Mouse (Mus musculus): ENCODE data around the gene Pnpla2. TPM values are rescaled to one million over a fixed set of nuclear protein-coding genes. Genes with fewer than 3 reads are reported as not detected.

Pnpla2 gene
- polyA plus RNA-seq, 2 experiments from 2014 or later = 66.1 to 92.2 TPM

DNA sequence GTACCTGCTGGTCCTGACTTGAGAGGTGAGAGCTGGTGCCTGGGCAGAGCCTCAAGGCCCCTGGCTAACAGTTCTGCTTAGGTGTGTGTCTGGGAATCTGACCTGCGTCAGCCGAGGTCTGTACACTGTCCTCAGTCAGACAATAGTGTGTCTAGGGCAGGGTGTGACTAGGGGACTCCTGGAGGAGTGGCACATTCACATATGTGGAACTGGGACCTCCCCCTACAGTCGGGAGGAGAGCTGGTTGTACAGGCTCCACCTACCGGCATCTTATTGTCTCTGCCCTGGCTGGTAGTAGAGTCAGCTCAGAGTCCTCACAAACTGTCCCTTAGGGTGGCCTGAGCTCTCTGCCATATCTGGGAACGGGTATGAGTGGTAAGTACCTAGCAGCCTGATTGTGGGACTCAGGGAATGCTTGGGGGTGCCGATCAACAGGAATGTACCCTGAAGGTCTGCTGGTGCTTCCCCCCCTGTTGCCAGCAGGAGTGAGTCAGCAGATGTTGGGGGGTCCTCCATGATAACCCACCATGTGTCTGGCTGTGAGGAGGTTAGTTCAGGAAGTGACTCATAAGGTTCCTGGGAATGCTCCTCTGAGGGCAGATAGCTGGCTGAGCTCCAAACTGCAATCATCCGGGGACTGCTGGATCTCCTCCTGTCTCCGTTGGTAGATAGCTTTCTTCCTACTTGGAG lies 13.7 kb downstream of the Pnpla2 start:
- peak; percentile 50 for ATAC-seq

DNA sequence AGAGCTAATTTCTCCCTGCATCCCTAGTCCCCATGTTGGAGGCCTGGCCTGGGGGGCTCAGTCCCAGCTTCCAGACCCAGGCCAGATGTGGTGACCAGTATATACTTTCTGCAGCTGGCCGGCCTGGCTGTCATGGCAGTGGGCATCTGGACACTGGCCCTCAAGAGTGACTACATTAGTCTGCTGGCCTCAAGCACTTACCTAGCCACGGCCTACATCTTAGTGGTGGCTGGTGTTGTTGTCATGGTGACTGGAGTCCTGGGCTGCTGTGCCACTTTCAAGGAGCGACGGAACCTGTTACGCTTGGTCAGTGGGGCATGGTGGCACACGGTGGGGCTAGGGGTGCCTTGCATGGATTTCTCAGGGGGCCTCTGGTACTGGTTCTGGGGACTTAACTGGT lies 14.4 kb downstream of the Pnpla2 start:
- no peak for ATAC-seq

DNA sequence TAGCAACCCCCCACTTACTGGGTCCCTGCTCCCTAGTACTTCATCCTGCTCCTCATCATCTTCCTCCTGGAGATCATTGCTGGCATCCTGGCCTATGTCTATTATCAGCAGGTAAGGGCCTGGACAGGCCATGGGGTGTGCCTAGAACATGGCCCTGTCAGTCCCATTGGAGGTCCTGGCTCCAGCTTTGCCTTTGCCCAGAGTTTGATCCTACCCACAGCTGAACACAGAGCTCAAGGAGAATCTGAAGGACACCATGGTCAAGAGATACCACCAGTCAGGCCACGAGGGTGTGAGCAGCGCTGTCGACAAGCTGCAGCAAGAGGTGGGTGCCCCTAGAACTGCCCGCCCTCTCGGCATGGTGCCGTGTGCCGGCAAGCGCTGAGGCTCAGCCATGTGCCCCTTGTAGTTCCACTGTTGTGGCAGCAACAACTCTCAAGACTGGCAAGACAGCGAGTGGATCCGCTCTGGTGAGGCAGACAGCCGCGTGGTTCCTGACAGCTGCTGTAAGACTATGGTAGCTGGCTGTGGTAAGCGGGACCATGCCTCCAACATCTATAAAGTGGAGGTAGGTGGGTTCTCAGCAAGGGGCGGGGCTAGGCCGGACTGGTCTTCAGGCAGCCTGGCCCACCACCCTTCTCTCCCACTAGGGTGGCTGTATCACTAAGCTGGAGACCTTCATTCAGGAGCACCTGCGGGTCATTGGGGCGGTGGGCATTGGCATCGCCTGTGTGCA lies 15.1 kb downstream of the Pnpla2 start:
- ATAC-seq = no peak

DNA sequence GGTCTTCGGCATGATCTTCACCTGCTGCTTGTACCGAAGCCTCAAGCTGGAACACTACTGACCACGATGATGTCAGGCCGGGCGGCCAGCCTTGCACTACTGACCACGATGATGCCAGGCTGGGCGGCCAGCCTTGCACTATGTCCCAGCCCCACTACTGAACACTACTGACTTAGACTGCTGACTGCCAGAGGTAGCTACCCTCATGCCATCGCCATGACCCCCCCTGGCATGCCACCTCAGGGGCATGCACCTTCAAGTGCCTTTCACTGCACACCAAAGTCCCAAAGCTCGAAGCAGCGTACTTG lies 15.6 kb downstream of the Pnpla2 start:
- no peak for ATAC-seq

DNA sequence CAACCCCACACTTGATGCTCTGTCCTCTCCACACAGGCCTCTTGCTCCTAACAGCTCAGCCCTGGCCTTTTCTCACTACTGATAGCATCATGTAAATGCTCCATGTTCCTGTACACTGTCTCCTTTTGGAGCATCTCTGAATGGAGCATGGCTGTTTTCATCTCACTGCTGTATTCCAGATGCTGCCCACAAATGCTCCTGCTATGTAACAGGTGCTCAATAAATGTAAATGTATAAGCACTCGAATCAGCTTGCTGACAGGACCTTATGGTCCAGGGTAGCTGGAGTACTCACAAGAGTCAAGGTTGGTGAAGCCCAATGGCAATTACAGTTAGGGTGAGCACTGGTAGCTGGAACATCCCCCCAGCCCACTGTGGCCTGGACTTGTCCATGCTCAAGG lies 16.2 kb downstream of the Pnpla2 start:
- no peak for ATAC-seq

DNA sequence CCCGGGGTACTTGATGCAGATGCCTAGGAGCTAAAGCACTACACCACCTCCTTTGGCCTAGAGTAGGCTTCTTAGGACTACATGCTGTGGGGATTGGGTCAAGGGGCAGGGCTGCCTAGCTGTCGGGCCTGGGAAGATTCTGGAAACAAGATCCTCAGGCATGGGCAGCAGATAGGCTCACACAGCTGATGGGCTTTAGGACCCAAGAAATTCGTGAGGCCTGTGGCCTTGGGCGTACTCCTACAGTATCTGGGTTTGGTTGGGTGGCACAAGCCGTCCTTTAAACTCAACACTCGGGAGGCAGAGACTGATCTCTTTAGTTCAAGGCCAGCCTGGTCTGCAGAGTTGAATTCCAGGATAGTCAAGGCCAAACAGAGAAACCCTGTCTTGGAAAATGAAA lies 17.2 kb downstream of the Pnpla2 start:
- no peak for ATAC-seq

DNA sequence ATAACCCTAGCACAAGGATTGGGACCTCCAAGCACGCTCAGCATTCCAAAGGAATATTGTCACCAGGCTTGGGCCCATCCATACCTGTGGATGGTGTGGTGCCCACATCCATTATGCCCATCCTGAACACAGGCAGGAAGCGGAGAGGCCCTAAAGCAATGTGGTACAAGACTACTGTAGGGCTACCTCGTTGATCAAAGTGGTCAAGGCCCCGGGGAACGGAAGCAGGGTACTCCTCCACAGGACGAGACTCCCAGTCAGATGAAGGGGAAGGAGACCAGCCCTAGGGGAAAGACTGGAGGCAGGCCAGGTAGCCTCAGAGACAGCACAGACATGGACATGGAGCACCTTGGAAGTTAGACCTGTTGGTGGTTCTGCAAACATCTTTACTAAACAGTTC lies 17.8 kb downstream of the Pnpla2 start:
- no peak for ATAC-seq

DNA sequence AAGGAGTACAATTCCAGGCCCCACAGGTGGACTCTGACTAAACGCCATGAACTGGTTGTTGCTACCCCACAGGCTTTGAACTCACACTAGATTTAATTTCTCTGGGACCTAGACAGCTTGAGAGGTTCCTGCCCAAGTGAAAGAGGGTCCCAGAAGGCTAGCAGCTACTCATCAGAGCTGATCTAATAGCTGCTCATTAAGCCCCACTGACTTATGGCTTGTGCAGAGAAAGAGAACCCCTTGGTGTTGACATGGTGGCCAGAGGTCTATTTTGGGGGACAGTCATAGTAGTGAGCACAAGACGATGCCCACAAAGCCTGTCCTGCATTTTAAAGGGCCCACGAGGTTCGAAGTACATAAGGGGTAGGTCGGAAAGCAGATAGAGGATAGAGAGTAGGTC lies 19.2 kb downstream of the Pnpla2 start:
- no peak for ATAC-seq

DNA sequence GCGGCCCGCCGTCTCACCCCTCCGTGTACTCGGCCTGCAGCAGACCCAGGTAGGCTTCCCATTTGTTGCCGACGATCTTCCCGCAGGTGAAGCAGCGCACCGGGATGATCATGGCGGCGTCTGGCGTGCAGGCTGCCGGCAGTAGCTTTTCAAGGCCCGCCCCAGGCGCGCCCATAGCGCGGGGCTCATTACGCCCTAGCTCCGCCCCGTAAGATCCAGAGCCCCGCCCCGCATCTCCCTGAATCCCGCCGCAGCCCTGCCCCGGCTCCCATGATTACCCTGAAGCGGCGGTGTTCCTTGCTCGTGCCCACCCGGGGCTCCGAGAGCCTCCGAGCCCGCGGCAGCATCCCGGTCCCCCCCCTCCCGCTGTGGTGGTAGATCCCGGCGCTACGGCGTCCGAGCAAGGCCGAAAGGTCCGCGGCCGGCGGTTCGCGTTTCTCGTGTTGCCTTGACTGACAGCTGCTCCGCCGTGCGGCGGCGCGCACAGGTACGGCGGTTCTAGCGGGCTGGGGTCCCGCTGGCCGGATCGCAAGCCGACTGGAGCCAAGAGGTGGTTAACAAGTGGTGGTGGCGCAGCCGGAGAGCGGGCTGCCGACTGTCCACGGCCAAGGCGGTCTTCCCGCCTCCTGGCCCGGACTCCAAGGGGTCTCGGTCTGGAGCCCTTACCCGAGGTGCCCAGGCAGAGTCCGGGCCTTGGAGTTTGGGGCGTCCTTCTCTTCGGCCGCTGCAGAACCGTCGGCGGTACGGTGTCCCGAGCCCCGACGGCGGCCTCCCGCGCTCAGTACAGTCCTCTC lies 20.2 kb downstream of the Pnpla2 start, which contains the start of the genes Polr2l and Tspan4:
Polr2l (minus strand) TSS at position 122 of the 794 bp plus-strand sequence.
Tspan4 (plus strand) TSS at position 230 of the 794 bp plus-strand sequence.
- ATAC-seq = peak; percentile 92

DNA sequence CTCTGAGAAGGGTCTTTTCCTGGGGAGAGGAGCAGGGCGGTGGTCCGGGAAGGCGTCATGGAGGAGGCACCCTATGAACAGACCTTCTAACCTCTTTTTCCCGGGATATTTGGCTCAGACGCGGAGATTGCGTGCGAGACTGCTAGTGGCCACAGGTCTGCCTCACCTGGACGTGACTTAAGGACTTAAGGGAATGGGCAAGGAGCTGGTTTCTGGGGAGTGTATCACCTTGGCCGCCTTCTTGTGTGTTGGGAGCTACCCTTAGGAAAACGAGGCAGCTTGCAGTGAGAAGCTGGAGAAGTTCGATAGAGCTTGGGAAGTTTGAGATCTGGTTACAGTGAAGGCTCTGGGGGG lies 20.8 kb downstream of the Pnpla2 start:
- ATAC-seq = no peak

DNA sequence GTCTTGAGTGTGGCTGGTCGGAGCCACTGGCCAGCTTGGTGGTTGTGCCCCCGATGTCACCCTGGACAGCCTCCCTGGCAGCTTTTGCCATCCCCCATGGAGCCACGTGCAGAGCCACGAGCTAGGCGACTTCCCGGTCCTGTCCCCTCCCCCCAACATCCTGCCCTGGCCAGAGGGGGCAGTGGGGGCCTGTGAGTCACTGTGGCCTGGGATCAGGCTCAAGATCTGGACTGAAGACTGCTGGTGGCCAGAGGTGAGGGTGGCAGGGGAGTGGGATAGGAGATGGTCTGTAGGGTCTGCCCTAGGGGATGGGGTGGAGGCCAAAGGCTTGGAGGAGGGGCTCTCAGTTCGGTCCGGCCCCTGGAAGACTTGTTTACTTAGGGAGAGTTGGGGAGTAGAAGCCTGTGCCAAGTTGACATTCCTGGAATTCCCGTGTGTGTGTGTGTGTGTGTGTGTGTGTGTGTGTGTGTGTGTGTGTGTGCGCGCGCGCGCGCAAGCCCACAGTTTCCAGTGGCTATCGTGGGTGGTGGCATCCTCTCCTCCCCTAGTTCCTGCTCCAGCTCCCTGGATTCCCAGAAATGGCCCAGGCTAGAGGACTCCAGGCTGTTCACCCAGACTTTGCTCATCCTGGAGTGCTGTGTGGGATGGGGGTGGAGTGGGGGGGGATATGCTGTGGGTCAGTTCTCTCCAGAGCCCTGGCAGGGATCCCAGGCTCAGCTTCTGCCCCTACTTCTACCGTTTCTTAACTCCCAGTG lies 21.4 kb downstream of the Pnpla2 start:
- ATAC-seq = no peak

DNA sequence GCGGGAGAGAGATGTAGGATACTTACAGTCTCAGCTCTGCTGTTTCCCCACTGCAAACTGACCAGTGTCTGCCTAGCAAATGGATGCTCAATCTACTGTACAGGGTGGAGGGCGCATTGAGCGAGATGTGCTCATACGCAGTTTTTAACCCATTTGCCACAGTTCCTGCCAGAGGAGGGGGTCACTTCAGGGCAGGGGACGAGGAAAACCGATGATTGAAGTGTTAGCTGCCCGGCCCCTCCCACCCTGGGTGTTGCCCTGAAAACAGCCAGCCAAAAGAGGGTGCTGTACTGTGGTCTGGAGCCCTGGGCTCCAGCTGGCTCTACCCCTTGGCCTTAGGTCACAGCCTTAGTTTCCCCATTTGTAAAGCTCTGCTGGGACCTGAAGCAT lies 22.0 kb downstream of the Pnpla2 start:
- no peak for ATAC-seq

DNA sequence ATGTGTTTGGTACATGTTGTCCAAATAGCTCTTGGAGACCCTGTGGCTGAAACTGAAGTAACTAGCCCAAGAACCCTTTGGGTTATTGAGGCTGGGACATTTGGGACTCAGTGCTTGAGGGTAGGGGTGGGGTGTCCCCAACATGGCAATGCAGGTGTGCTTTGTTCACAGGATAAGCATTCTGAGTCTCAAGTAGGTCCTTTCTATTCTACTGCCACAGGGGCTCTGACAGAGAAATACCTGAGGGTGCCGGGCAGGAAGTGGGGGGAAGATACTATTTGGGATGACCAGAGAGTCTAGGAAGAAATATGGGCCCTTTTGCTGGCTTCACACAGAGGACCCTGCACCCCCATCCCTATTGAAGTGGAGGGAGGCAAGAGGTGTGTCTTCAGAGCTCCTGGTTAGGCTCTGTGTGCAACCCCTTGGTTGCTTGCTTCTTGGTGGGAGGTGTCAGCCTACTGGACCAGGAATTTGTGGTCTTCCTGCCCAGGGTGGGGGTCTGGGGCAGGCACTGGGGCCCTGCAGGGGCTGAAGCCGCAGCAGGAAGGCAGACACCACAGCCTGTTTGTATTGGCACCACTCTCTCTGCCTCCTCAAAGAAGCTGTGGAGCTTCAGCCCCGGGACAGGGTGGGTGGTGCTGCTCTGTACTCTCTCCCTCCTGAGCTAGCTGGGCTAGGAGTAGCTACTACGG lies 22.7 kb downstream of the Pnpla2 start:
- no peak for ATAC-seq

DNA sequence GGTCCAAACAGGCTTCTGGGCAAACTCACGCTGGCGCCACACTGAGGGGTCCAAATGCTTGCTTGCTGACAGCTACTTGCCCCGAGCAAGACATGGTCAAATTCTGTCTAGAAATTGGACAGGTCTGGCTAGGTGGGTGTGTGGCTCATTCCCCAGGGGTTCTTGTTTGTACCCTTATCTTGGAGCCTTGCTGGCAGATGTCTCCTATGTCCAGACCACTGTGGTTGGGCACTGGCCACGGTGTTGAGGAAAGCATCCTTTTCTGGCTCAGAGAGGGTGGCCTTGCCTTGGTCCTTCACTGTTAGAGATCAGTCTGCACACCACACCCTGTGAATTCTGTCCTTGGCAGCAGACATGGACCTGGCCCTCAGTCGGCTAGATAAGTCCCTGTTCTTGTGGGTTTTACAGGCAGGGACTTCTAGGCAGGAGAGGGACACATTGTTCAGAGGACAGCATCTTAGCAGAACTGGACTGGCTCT lies 23.3 kb downstream of the Pnpla2 start:
- no peak for ATAC-seq

DNA sequence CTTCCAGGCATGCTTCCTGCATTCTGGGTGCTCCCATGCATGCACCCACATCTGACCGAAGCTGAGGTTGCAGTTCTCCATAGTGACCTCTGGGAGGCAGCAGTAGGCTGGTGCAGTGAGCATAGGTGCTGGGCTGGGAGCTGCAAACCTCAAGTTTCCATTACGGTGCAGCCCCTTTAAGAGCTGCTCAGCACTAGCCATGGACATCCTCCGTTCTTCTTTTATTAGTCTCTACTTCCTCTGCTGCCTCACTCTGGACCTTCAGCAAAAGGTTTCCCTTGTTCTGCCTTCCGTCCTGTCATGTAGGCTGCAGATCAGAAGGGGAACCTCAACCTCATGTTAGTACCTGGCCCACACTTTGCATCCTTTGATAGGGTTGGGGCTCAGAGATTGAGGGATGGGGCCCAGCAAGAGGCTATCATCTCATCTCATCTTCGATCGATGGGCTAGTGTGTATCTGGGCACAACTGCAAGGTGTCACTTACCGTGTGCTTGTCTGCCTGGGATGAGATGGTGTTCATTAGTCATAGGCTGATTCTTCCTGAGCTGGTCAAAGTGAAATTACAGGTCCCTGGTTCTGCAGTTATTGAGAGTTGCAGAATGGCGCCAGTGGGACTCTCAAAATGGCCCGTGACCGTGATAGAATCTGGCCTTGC lies 26.0 kb downstream of the Pnpla2 start:
- ATAC-seq = peak; percentile 93

DNA sequence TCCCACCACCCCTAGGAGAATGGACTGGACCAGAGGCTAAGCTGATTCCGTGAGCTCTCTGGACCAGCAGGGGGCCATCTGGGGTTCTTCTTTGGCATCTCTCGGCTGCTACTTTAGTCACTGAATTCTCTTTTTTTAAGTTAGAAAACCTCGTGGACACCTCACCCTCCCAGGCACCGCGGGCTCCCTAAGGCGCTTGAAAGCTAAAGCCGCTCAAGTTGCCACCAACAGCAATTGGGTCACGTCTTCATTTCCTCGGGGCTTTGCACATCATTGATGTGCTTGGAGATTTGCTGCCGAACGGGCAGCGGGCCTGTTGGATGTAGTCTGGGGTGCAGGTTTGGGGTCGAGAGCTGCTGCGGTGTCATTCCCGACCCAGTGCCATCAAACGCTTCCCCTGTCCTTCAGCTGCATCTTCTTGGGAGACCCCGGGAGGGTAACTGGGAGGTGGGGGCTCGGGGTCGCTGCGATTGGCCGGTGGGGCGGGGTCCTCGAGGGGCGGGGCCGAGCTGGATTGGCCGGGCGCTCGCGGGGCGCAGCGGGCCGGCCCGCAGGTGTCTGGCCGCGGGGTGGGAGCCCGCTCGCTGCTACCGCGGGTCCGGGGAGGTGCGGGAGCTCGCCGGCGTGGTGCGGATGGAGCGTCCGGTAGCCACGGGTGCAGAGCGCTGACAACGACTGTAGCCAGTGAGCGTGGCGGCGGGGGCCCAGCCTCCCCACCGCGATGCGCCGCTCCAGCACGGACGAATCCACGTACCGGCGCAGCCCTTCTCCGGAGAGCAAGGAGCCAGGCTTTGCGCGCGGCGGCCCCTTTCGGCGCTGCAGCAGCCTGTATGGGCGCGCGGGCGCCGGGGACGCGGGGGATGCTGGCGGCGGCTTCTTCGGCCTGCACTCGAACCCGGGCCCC lies 26.8 kb downstream of the Pnpla2 start:
- peak; percentile 25 for ATAC-seq

DNA sequence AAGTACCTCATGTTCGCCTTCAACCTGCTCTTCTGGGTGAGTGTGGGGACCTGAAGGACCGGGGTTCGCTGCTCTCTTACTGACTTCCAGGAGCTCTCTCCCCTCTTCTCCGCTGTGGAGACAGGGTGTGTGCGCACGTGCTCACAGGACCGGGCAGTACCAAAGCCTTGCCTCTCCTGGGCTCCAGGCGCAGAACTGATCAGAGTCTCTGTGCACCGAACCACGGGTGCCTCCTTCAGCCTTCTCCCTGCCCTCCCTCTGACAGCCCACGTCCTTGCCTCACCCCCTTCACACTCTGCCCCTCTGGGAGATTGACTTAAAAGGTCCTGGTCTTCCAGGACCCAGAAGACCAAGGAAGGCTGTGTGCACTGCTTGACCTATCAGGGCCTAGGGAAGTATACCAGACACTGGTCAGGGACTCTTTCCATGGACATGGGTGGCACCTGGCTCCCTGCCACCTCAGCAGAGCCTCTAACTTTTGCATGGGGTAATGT lies 27.6 kb downstream of the Pnpla2 start:
- ATAC-seq = no peak

DNA sequence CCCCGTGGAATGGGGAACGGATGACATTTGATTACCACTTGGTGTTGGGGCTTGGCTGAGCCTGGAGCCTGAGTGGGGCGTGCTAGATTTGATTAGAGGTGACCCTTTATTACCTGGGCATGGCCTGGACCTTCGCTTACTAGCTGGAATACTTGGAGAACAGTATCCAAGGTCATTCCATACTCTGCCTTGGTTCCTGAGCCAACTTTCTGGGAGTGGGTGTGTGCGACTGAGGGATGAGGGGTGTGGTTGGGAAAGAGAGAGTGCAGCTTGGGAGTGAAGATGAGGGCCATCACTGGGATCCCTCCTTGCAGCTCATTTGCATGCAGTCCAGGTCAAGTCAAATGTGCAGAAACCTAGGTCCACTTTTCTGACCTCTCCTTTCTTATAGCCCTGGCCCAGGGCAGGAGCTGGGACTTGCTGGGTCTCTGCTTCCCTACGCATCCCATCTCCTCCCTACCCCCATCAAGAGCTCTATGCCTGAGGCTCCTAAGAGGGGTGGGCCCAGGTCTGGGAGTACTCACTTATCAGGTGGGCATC lies 28.2 kb downstream of the Pnpla2 start:
- ATAC-seq = no peak

DNA sequence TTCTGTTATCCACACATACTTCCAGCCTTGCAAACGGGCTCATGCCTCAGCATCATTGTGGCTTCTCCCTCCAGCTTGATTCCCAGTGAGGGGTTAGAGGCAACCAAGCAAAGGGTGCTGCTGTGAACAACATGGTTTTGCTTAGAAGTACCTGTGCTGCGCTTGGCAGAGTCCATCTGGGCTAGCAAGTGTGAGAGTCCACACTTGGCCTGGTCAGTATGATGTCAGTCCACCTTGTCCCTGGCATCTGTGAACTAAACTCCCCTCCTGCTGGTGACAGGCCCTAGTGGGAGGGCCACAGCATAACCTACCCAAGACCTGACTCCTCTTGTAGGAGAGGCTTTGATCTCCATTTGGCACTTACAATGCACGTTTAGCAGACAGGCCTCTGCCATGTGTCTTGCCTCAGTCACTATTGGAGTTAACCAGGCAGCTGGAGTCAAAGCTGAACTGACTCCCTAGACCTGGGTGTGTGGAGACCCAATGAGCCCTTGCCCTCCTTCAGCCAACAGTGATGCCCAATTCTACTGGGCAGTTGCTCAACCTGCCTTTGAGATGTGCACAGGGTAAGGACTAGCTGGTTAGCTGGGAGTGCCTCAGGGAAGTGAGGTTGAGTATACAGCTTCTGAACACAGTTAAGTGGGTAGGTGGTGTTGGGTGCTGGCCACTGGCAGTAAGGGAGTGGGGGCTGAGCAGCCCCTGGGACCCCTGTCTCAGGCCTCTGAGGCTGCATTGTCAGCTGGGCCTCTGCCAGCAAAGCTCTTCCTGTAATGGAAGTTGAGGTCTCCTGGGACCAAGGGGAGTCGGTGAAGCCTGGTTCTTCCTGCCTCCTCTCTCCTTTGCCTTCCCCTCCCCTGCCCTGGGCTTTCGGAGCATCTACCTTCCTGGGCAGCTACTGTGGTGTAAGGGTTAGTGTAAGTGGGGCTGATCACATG lies 29.5 kb downstream of the Pnpla2 start:
- ATAC-seq = no peak

Measured in CD4-positive, CD25-positive, alpha-beta regulatory T cell, adult 4 months (primary cell).